Mouse (Mus musculus) MEL (cell line): ENCODE measurements around the gene Sec23a. TPM values are rescaled to one million over a fixed set of nuclear protein-coding genes. Genes with fewer than 3 reads are reported as not detected.

ENCODE experiments used
- DNase-seq: peaks from one replicate; pipeline ENCODE4 v3.0.0; 2011; ENCODE audit warnings: low read depth, low spot score
- H3K27ac ChIP-seq: 2 replicates; pipeline ENCODE4 v1.5.1; 2012; ENCODE audit warnings: low read depth, mild to moderate bottlenecking, control low read depth, low read length, moderate library complexity; ENCODE audit not compliant: control insufficient read depth
- H3K27me3 ChIP-seq, 2 experiments: fragments of 150-350 bp in 1 of 2; sonication (generic) in 1 of 2; 2 replicates each; pipeline ENCODE4 v1.6.1; 2012; ENCODE audit warnings: low read length in 2 of 2, mild to moderate bottlenecking in 2 of 2, improper control_type of control experiment in 1 of 2, moderate library complexity in 1 of 2; ENCODE audit not compliant: insufficient read depth in 2 of 2, control insufficient read depth in 1 of 2
- H3K36me3 ChIP-seq, 2 experiments: 2 replicates each; pipeline ENCODE4 v1.6.1; 2012 to 2014; ENCODE audit warnings: low read length in 2 of 2, improper control_type of control experiment in 1 of 2, inconsistent platforms in 1 of 2, mild to moderate bottlenecking in 1 of 2; ENCODE audit not compliant: insufficient read depth in 2 of 2, control insufficient read depth in 1 of 2
- H3K4me1 ChIP-seq, 2 experiments: fragments of 150-350 bp in 1 of 2; sonication (generic) in 1 of 2; 2 replicates each; pipeline ENCODE4 v1.6.1; 2012; ENCODE audit warnings: low read length in 2 of 2, improper control_type of control experiment in 1 of 2, mild to moderate bottlenecking in 1 of 2; ENCODE audit not compliant: insufficient read depth in 2 of 2, control insufficient read depth in 1 of 2
- H3K4me3 ChIP-seq, 2 experiments: fragments of 150-350 bp in 1 of 2; sonication (generic) in 1 of 2; 2 replicates each; pipeline ENCODE4 v1.5.1; 2012; ENCODE audit warnings: low read depth in 2 of 2, low read length in 2 of 2, mild to moderate bottlenecking in 2 of 2, moderate library complexity in 2 of 2, control low read depth in 1 of 2, improper control_type of control experiment in 1 of 2; ENCODE audit not compliant: control insufficient read depth in 1 of 2, insufficient read depth in 1 of 2
- H3K79me2 ChIP-seq: 2 replicates; pipeline ENCODE4 v1.6.1; 2012; ENCODE audit warnings: mild to moderate bottlenecking, low read length, moderate library complexity; ENCODE audit not compliant: control insufficient read depth, poor library complexity, insufficient read depth
- H3K9ac ChIP-seq: 2 replicates; pipeline ENCODE4 v1.6.1; 2012; ENCODE audit warnings: low read depth, mild to moderate bottlenecking, control low read depth, low read length, moderate library complexity; ENCODE audit not compliant: control insufficient read depth, poor library complexity, severe bottlenecking
- H3K9me3 ChIP-seq: fragments of 150-350 bp; sonication (generic); replicated peaks from 2 replicates; pipeline ENCODE4 v1.6.1; 2012; ENCODE audit warnings: mild to moderate bottlenecking, low read length, improper control_type of control experiment, moderate library complexity; ENCODE audit not compliant: insufficient read depth
- BHLHE40 ChIP-seq: IDR thresholded peaks from 2 replicates; pipeline ENCODE4 v1.6.1; 2012; ENCODE audit warnings: low read depth, mild to moderate bottlenecking, inconsistent platforms, low read length, improper control_type of control experiment, borderline replicate concordance
- CHD2 ChIP-seq: IDR thresholded peaks from 2 replicates; pipeline ENCODE4 v1.6.1; 2011; ENCODE audit warnings: low read length, improper control_type of control experiment
- CTCF ChIP-seq, 3 experiments: IDR thresholded peaks in 2 of 3; conservative IDR thresholded peaks in 1 of 3; 2 replicates each; pipeline ENCODE4 v1.5.1; 2011 to 2012; ENCODE audit warnings: low read length in 3 of 3, low read depth in 2 of 3, mild to moderate bottlenecking in 2 of 3, improper control_type of control experiment in 1 of 3, inconsistent platforms in 1 of 3, mixed read lengths in 1 of 3, moderate library complexity in 1 of 3; ENCODE audit not compliant: control insufficient read depth in 1 of 3, insufficient read depth in 1 of 3, poor library complexity in 1 of 3, severe bottlenecking in 1 of 3
- E2F4 ChIP-seq: IDR thresholded peaks from 2 replicates; pipeline ENCODE4 v1.6.1; 2011; ENCODE audit warnings: low read depth, low read length, improper control_type of control experiment, borderline replicate concordance
- ELF1 ChIP-seq: IDR thresholded peaks from 2 replicates; pipeline ENCODE4 v1.6.1; 2014; ENCODE audit warnings: low read depth, mild to moderate bottlenecking, inconsistent platforms, low read length, improper control_type of control experiment, moderate library complexity
- EP300 ChIP-seq, 2 experiments: IDR thresholded peaks; 2 replicates each; pipeline ENCODE4 v1.6.1; 2011; ENCODE audit warnings: improper control_type of control experiment in 2 of 2, low read length in 2 of 2, low read depth in 1 of 2, mild to moderate bottlenecking in 1 of 2
- ETS1 ChIP-seq: IDR thresholded peaks from 2 replicates; pipeline ENCODE4 v1.6.1; 2012; ENCODE audit warnings: low read depth, mild to moderate bottlenecking, inconsistent platforms, low read length, improper control_type of control experiment, moderate library complexity
- GABPA ChIP-seq: IDR thresholded peaks from 2 replicates; pipeline ENCODE4 v1.6.1; 2012; ENCODE audit warnings: low read depth, mild to moderate bottlenecking, inconsistent platforms, low read length, improper control_type of control experiment, moderate library complexity
- GATA1 ChIP-seq: IDR thresholded peaks from 2 replicates; pipeline ENCODE4 v1.6.1; 2011; ENCODE audit warnings: low read depth, low read length, improper control_type of control experiment
- HCFC1 ChIP-seq: IDR thresholded peaks from 2 replicates; pipeline ENCODE4 v1.6.1; 2012; ENCODE audit warnings: low read depth, mild to moderate bottlenecking, inconsistent platforms, low read length, improper control_type of control experiment, moderate library complexity
- JUND ChIP-seq: IDR thresholded peaks from 2 replicates; pipeline ENCODE4 v1.6.1; 2011; ENCODE audit warnings: low read depth, mild to moderate bottlenecking, improper control_type of control experiment, low read length
- KAT2A ChIP-seq: conservative IDR thresholded peaks from 2 replicates; pipeline ENCODE4 v1.6.1; 2012; ENCODE audit warnings: low read depth, low read length, improper control_type of control experiment, inconsistent platforms
- MAFK ChIP-seq: IDR thresholded peaks from 2 replicates; pipeline ENCODE4 v1.6.1; 2011; ENCODE audit warnings: low read depth, mild to moderate bottlenecking, low read length, improper control_type of control experiment, borderline replicate concordance
- MAX ChIP-seq: IDR thresholded peaks from 2 replicates; pipeline ENCODE4 v1.6.1; 2011; ENCODE audit warnings: low read length, improper control_type of control experiment
- MEF2A ChIP-seq: IDR thresholded peaks from 2 replicates; pipeline ENCODE4 v1.6.1; 2014; ENCODE audit warnings: low read depth, mild to moderate bottlenecking, inconsistent platforms, low read length, improper control_type of control experiment; ENCODE audit not compliant: poor library complexity, insufficient replicate concordance, severe bottlenecking; ENCODE audit errors: extremely low read depth
- MXI1 ChIP-seq: IDR thresholded peaks from 2 replicates; pipeline ENCODE4 v1.6.1; 2011; ENCODE audit warnings: mild to moderate bottlenecking, low read depth, low read length, improper control_type of control experiment
- MYC ChIP-seq: IDR thresholded peaks from 2 replicates; pipeline ENCODE4 v1.6.1; 2011; ENCODE audit warnings: low read depth, mild to moderate bottlenecking, low read length, improper control_type of control experiment, moderate library complexity
- NELFE ChIP-seq: IDR thresholded peaks from 2 replicates; pipeline ENCODE4 v1.6.1; 2011; ENCODE audit warnings: low read depth, low read length, improper control_type of control experiment
- NRF1 ChIP-seq: IDR thresholded peaks from 2 replicates; pipeline ENCODE4 v1.6.1; 2014; ENCODE audit warnings: low read depth, mild to moderate bottlenecking, inconsistent platforms, low read length, improper control_type of control experiment, moderate library complexity; ENCODE audit not compliant: poor library complexity, insufficient read depth, severe bottlenecking
- POLR2AphosphoS5 ChIP-seq: IDR thresholded peaks from 2 replicates; pipeline ENCODE4 v1.6.1; 2012; ENCODE audit warnings: low read depth, borderline replicate concordance, mild to moderate bottlenecking, inconsistent platforms, low read length, moderate library complexity, mixed read lengths
- RAD21 ChIP-seq: IDR thresholded peaks from 2 replicates; pipeline ENCODE4 v1.6.1; 2011; ENCODE audit warnings: mild to moderate bottlenecking, low read depth, low read length, improper control_type of control experiment
- RCOR1 ChIP-seq: IDR thresholded peaks from 2 replicates; pipeline ENCODE4 v1.6.1; 2012; ENCODE audit warnings: low read depth, mild to moderate bottlenecking, inconsistent platforms, low read length, improper control_type of control experiment
- SIN3A ChIP-seq: IDR thresholded peaks from 2 replicates; pipeline ENCODE4 v1.6.1; 2012; ENCODE audit warnings: low read length, improper control_type of control experiment, inconsistent platforms
- SMC3 ChIP-seq: IDR thresholded peaks from 2 replicates; pipeline ENCODE4 v1.6.1; 2011; ENCODE audit warnings: low read depth, low read length, improper control_type of control experiment
- TAL1 ChIP-seq: IDR thresholded peaks from 2 replicates; pipeline ENCODE4 v1.6.1; 2012; ENCODE audit warnings: mild to moderate bottlenecking, inconsistent platforms, low read length, moderate library complexity, mixed read lengths
- TBP ChIP-seq: IDR thresholded peaks from 2 replicates; pipeline ENCODE4 v1.8.0; 2011; ENCODE audit warnings: low read depth, low read length, improper control_type of control experiment
- TCF12 ChIP-seq: IDR thresholded peaks from 2 replicates; pipeline ENCODE4 v1.6.1; 2014; ENCODE audit warnings: low read depth, mild to moderate bottlenecking, inconsistent platforms, low read length, improper control_type of control experiment, moderate library complexity
- UBTF ChIP-seq: IDR thresholded peaks from 2 replicates; pipeline ENCODE4 v1.6.1; 2012; ENCODE audit warnings: low read depth, mild to moderate bottlenecking, inconsistent platforms, low read length, improper control_type of control experiment, moderate library complexity, borderline replicate concordance; ENCODE audit not compliant: insufficient read depth
- USF1 ChIP-seq: IDR thresholded peaks from 2 replicates; pipeline ENCODE4 v1.6.1; 2014; ENCODE audit warnings: low read depth, mild to moderate bottlenecking, inconsistent platforms, low read length, improper control_type of control experiment, moderate library complexity
- USF2 ChIP-seq, 2 experiments: IDR thresholded peaks; 2 replicates each; pipeline ENCODE4 v1.6.1; 2011 to 2012; ENCODE audit warnings: improper control_type of control experiment in 2 of 2, low read length in 2 of 2, borderline replicate concordance in 1 of 2, inconsistent platforms in 1 of 2, low read depth in 1 of 2, mild to moderate bottlenecking in 1 of 2; ENCODE audit not compliant: insufficient read depth in 1 of 2
- ZC3H11A ChIP-seq: IDR thresholded peaks from 2 replicates; pipeline ENCODE4 v1.6.1; 2012; ENCODE audit warnings: low read depth, mild to moderate bottlenecking, inconsistent platforms, low read length, improper control_type of control experiment
- ZNF384 ChIP-seq: IDR thresholded peaks from 2 replicates; pipeline ENCODE4 v1.6.1; 2012; ENCODE audit warnings: low read depth, mild to moderate bottlenecking, inconsistent platforms, low read length, improper control_type of control experiment
- polyA plus RNA-seq, 2 experiments: library from polyadenylated mRNA; stranded (reverse) in 1 of 2; unstranded in 1 of 2; fragments of >175 nt in 1 of 2; fragments of >200 nt in 1 of 2; gene quantifications; 2 replicates each; pipeline versions ENCODE4 v1.2.1 to v1.2.4; 2012; ENCODE audit warnings: low replicate concordance in 2 of 2, low read depth in 1 of 2; ENCODE audit not compliant: insufficient read length in 2 of 2, insufficient read depth in 1 of 2, missing spikeins in 1 of 2
- total RNA-seq: library from RNA; depleted of rRNA; stranded (reverse); fragments of 300-350 nt; gene quantifications from 2 replicates; pipeline ENCODE4 v1.2.3, GENCODE M21; 2012

The Sec23a gene
- total and polyA plus RNA-seq, 3 experiments = 16.1 to 98.2 (median 16.7) TPM

DNA sequence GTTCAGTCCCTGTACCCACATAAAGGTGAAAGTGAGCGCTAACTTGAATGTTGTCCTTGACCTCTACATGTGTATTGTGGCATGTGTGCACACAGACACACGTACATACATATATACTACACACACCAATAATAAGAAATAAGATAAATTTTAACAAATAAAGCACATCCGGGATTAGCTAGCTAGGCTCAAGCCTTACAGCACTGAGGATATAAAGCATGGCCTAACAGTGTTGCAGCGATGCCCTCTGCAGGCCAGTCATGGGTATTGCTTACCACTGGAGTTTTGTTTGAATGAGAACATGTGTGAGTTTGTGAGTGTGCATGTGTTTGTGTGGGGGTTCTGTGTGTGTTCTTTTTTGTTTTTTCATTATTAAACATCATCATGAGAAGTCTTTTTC, 47.2 kb downstream of the Sec23a start (continued):
- no peak for TF ChIP-seq KAT2A
- no peak for TF ChIP-seq GABPA
- TF ChIP-seq RCOR1 = no peak
- TF ChIP-seq CTCF (IDR thresholded peaks at IDR 0.05 in 2 of 3, conservative IDR thresholded peaks at IDR 0.05 in 1 of 3; ENCODE audit: control insufficient read depth in 1 of 3, insufficient read depth in 1 of 3, low read depth in 2 of 3, low read length in 3 of 3, poor library complexity in 1 of 3, severe bottlenecking in 1 of 3) = peak; percentile 76 to 88 (median 78)
- no peak for TF ChIP-seq HCFC1

DNA sequence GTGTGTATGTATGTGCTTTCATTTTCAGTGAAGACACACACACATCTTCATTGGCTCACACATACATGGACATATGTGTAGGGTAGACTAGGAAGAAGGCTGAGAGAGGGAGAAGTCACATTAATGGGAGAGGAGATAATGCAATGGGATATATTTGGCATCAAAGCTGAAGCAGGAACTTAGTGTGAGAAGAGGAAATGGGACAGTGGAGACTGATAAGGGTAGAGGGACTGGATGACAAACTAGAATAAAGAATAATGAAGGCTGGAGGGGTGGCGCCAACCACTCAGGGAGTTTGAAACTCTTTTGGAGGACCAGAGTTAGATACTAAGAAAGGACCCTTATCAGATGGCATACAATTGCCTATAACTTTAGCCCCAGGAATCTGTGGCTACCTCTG, 51.0 kb downstream of the Sec23a start:
- no peak overlapping the region for H3K27ac ChIP-seq
- H3K27me3 ChIP-seq = no peaks in the 10 kb centered on the region; a peak in 1 of 4 replicates
- TF ChIP-seq RCOR1 (peak; percentile 69; the same call in 1 of the 2 replicates), ELF1 (0 out of 2 replicates have a peak, but pooled peaks have one; percentile 23), BHLHE40 (no peak), TAL1 (no peak), MXI1 (no peak), SIN3A (no peak), MAX (no peak), UBTF (no peak), TBP (no peak), NRF1 (no peak), NELFE (no peak), GABPA (no peak), USF1 (no peak), SMC3 (no peak), ZNF384 (no peak), CHD2 (no peak), ETS1 (0 out of 2 replicates have a peak, but pooled peaks have one; percentile 42), E2F4 (no peak), EP300 (IDR thresholded peaks at IDR 0.05; ENCODE audit: low read depth in 1 of 2, low read length in 2 of 2) (peak; percentile 59 to 86), POLR2AphosphoS5 (no peak), TCF12 (no peak), MAFK (no peak), MEF2A (peak; percentile 84; the same call in 1 of the 2 replicates), USF2 (IDR thresholded peaks at IDR 0.05; ENCODE audit: borderline replicate concordance in 1 of 2, insufficient read depth in 1 of 2, low read depth in 1 of 2, low read length in 2 of 2) (no peak), CTCF (IDR thresholded peaks at IDR 0.05 in 2 of 3, conservative IDR thresholded peaks at IDR 0.05 in 1 of 3; ENCODE audit: control insufficient read depth in 1 of 3, insufficient read depth in 1 of 3, low read depth in 2 of 3, low read length in 3 of 3, poor library complexity in 1 of 3, severe bottlenecking in 1 of 3) (no peak), MYC (no peak), GATA1 (peak; percentile 90), ZC3H11A (no peak), RAD21 (no peak), JUND (no peak)
- TF ChIP-seq, all 39 proteins: peak for 6
- no peak overlapping the region for H3K9ac ChIP-seq
- peaks cover 2 to 9% of the 10 kb centered on the region in 2 experiments for H3K36me3 ChIP-seq
- H3K79me2 ChIP-seq = no peaks in the 10 kb centered on the region
- H3K9me3 ChIP-seq = no peaks in the 10 kb centered on the region
- peaks cover 3 to 7% of the 10 kb centered on the region in 2 experiments for H3K4me1 ChIP-seq
- H3K4me3 ChIP-seq = no peak overlapping the region
- DNase-seq = peak; percentile 69
